Mouse (Mus musculus) testis, adult 2 months (tissue): Measurements from ENCODE around the gene Sh3bp2.

ENCODE experiments used
- CTCF ChIP-seq: fragments of 200-500 bp; IDR thresholded peaks from 2 replicates; pipeline ENCODE4 v1.5.1; 2012; ENCODE audit warnings: low read depth, mild to moderate bottlenecking, inconsistent platforms, low read length, moderate library complexity; ENCODE audit not compliant: control insufficient read depth, insufficient read depth, insufficient replicate concordance
- POLR2A ChIP-seq: fragments of 200-500 bp; IDR thresholded peaks from 2 replicates; pipeline ENCODE4 v1.6.1; 2012; ENCODE audit warnings: low read depth, mild to moderate bottlenecking, inconsistent platforms, low read length, moderate library complexity; ENCODE audit not compliant: control insufficient read depth

- TF ChIP-seq CTCF (no peak), POLR2A (no peak)
These were observed 4.3 kb upstream of the Sh3bp2 start for GRCm38 (mm10) chr5:34521337-34521736.
